Comparison of ENCODE assay signal across 8 mouse cellular contexts in the genomic region with DNA sequence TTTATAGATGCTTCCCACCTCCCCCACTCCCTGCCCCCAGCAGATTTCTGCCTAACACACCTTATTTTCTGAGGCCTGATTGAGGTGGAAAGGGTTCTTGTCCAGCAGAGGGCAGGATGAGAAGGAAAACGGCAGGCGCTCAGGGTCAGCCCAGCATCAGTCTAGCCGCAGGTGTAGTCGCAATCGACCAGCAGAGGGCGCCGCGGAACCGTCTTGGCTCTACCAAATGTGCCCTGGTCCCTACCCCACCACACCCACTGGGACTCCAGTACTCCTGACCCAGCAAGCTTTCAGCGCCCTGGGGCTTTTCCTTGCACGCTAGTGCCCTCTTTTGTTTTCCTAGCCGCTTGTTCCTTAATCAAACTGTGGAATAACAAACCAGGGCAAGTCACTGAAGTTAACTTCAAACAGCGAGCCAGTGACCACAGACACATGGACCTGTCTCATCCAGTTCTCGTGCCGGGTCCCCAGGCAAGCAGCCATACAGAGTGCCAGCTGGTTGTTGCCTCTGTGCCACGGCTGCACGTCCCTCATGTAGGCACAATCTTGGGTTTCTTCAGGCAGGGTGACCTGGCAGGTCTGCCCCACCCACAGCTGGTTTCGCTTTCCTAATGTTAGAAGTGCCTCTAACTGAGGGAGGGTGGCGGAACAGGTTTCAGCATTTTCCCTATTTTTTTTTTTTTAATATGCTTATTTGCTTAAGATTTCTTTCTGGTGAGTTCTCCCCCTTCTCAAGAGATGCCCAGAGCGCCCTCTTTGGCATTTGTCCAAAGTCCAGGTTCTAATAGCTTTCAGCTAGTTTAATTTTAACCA. TPM values are rescaled to one million over a fixed set of nuclear protein-coding genes. Genes with fewer than 3 reads are reported as not detected.
DNase-seq lines count a peak whose midpoint lies in the region; ATAC-seq and TF ChIP-seq lines count a peak whose summit lies in the region.

No protein-coding gene starts in this region.

- peak overlapping the region; percentile 24 for H3K4me3 ChIP-seq in cerebellum, adult 2 months (replicated peaks; ENCODE audit: insufficient read depth, low read depth, low read length)
- peak overlapping the region; percentile 17; the same call in 1 of the 2 replicates for H3K4me3 ChIP-seq in lung, embryonic 14.5 days (ENCODE audit: low read depth, low read length)

- peak; percentile 98 for TF ChIP-seq CTCF in cerebellum, adult 2 months (IDR thresholded peaks at IDR 0.05; ENCODE audit: borderline replicate concordance, insufficient read depth, low read depth, low read length)
- TF ChIP-seq CTCF in lung, embryonic 14.5 days (IDR thresholded peaks at IDR 0.05; ENCODE audit: low read depth) = peak; percentile 99

- no peak for TF ChIP-seq POLR2A in cerebellum, adult 2 months (IDR thresholded peaks at IDR 0.05; ENCODE audit: borderline replicate concordance, insufficient read depth, low read length)

- WGBS in cerebellum, adult 2 months = 3% methylated on average over 20 of the region's 20 CpGs
- WGBS in lung, embryonic 14.5 days = 13% methylated on average over 20 of the region's 20 CpGs

- DNase-seq in MEL-GATA-1-ER (ENCODE audit: extremely low read depth, low read depth) = peak; percentile 45
- peak; percentile 93 to 98 for DNase-seq in cerebellum, adult 2 months
- peak; percentile 93 for DNase-seq in forelimb bud, embryonic 11.5 days (ENCODE audit: low read depth, low spot score)
- DNase-seq in layer of hippocampus, adult 8-10 months (ENCODE audit: low spot score in 2 of 2) = peak; percentile 83 to 93
- peak; percentile 98 for DNase-seq in lung, embryonic 14.5 days
- DNase-seq in testis, postnatal 14 days (ENCODE audit: low spot score) = peak; percentile 89

- no peaks in the 10 kb centered on the region for H3K9me3 ChIP-seq in lung, embryonic 14.5 days (ENCODE audit: low read depth, low read length)

- 0 out of 2 replicates have a peak, but pooled peaks cover 3% of the 10 kb centered on the region for H3K4me1 ChIP-seq in cerebellum, adult 2 months (ENCODE audit: control insufficient read depth, insufficient read depth, low read length)
- 0 out of 2 replicates have a peak, but pooled peaks cover 5% of the 10 kb centered on the region for H3K4me1 ChIP-seq in lung, embryonic 14.5 days (ENCODE audit: insufficient read depth)

- no peak overlapping the region for H3K27ac ChIP-seq in cerebellum, adult 2 months (ENCODE audit: insufficient read depth, low read length)
- peak overlapping the region; percentile 82; the same call in 1 of the 2 replicates for H3K27ac ChIP-seq in lung, embryonic 14.5 days (ENCODE audit: low read depth)

- H3K36me3 ChIP-seq in lung, embryonic 14.5 days (ENCODE audit: insufficient read depth) = no peaks in the 10 kb centered on the region

- peak; percentile 97 to 98 for ATAC-seq in hematopoietic stem cell, adult 5-6 weeks (replicated peaks in 1 of 2; ENCODE audit: insufficient read depth in 1 of 2, low FRiP score in 2 of 2, low TSS enrichment in 1 of 2, low read depth in 1 of 2, poor library complexity in 2 of 2, severe bottlenecking in 2 of 2)
- ATAC-seq in lung, embryonic 14.5 days (ENCODE audit: insufficient read depth) = peak; percentile 98
- ATAC-seq in neutrophil, adult 5-6 weeks (ENCODE audit: extremely low read depth, insufficient number of reproducible peaks, low FRiP score, poor library complexity, severe bottlenecking) = peak; percentile 96

- H3K4me2 ChIP-seq in lung, embryonic 14.5 days = peak overlapping the region; percentile 61

- no peak overlapping the region for H3K9ac ChIP-seq in lung, embryonic 14.5 days

- H3K27me3 ChIP-seq in cerebellum, adult 2 months (ENCODE audit: control insufficient read depth, insufficient read depth, low read length) = no peaks in the 10 kb centered on the region
- no peaks in the 10 kb centered on the region for H3K27me3 ChIP-seq in lung, embryonic 14.5 days (ENCODE audit: insufficient read depth, low read length)

RNA-seq across cellular contexts. Expression of a gene that starts 19.2 kb away (rescaled TPM):
- polyA plus RNA-seq in cerebellum, adult 2 months (2012; rRNA removed) = 176 and 185 TPM in 2 replicates
- total RNA-seq in hematopoietic stem cell, adult 5-6 weeks (2017) = 3.2 and 4.4 TPM in 2 replicates
- total RNA-seq in layer of hippocampus, adult 8-10 months (2022) = 10 to 100 TPM; 86.8 to 95.2 (median 88.6) TPM
- 6.0 and 6.7 TPM in 2 replicates for polyA plus RNA-seq in lung, embryonic 14.5 days (2014; fragmentation: Nextera tagmentation; extraction: Ambion mirVana)
- total RNA-seq in neutrophil, adult 5-6 weeks (2017) = 7.4 and 11.3 TPM in 2 replicates

RNA-seq across cellular contexts. Expression of a gene that starts 25.9 kb away (rescaled TPM):
- polyA plus RNA-seq in cerebellum, adult 2 months (2012; rRNA removed) = 6.7 and 6.8 TPM in 2 replicates
- 0.69 and 2.8 TPM in 2 replicates for total RNA-seq in hematopoietic stem cell, adult 5-6 weeks (2017)
- total RNA-seq in layer of hippocampus, adult 8-10 months (2022) = 10 to 100 TPM in 2 of 4 experiments, 1 to 10 TPM in 2; 7.4 to 12.1 (median 9.6) TPM
- polyA plus RNA-seq in lung, embryonic 14.5 days (2014; fragmentation: Nextera tagmentation; extraction: Ambion mirVana) = 0.18 TPM in 1 of 2 replicates, not detected in the other
- total RNA-seq in neutrophil, adult 5-6 weeks (2017) = 0.86 and 5.0 TPM in 2 replicates

RNA-seq across cellular contexts. Expression of a gene that starts 30.9 kb away (rescaled TPM):
- 0.05 TPM in 1 of 2 replicates, not detected in the other for polyA plus RNA-seq in cerebellum, adult 2 months (2012; rRNA removed)
- total RNA-seq in hematopoietic stem cell, adult 5-6 weeks (2017) = not detected in 2 replicates
- not detected for total RNA-seq in layer of hippocampus, adult 8-10 months (2022)
- polyA plus RNA-seq in lung, embryonic 14.5 days (2014; fragmentation: Nextera tagmentation; extraction: Ambion mirVana) = 0.89 and 1.0 TPM in 2 replicates
- total RNA-seq in neutrophil, adult 5-6 weeks (2017) = 0.23 and 0.25 TPM in 2 replicates

RNA-seq across cellular contexts. Expression of a gene that starts 38.3 kb away (rescaled TPM):
- 5.1 and 5.6 TPM in 2 replicates for polyA plus RNA-seq in cerebellum, adult 2 months (2012; rRNA removed)
- total RNA-seq in hematopoietic stem cell, adult 5-6 weeks (2017) = 6.5 and 6.8 TPM in 2 replicates
- 1 to 10 TPM; 5.8 to 8.7 (median 6.6) TPM for total RNA-seq in layer of hippocampus, adult 8-10 months (2022)
- 3.7 and 4.2 TPM in 2 replicates for polyA plus RNA-seq in lung, embryonic 14.5 days (2014; fragmentation: Nextera tagmentation; extraction: Ambion mirVana)
- 14.6 and 18.0 TPM in 2 replicates for total RNA-seq in neutrophil, adult 5-6 weeks (2017)

RNA-seq across cellular contexts. Expression of a gene that starts 39.3 kb away (rescaled TPM):
- polyA plus RNA-seq in cerebellum, adult 2 months (2012; rRNA removed) = 1,135 and 1,193 TPM in 2 replicates
- 878 and 953 TPM in 2 replicates for total RNA-seq in hematopoietic stem cell, adult 5-6 weeks (2017)
- total RNA-seq in layer of hippocampus, adult 8-10 months (2022) = 1,000 to 10,000 TPM; 1,240 to 1,334 (median 1,291) TPM
- 3,236 and 3,318 TPM in 2 replicates for polyA plus RNA-seq in lung, embryonic 14.5 days (2014; fragmentation: Nextera tagmentation; extraction: Ambion mirVana)
- 1,009 and 1,084 TPM in 2 replicates for total RNA-seq in neutrophil, adult 5-6 weeks (2017)

Comparison
In these comparisons a context has a peak if more than half of its experiments do, and no peak if none do; other contexts are left out.
1. DNase-seq: peak in every context shown above with its lines; median percentile 98 in lung, embryonic 14.5 days; 96 in cerebellum, adult 2 months; 93 in forelimb bud, embryonic 11.5 days; 89 in testis, postnatal 14 days; 88 in layer of hippocampus, adult 8-10 months; 45 in MEL-GATA-1-ER.